ENCODE assay signal across 24 mouse cellular contexts in the genomic region with DNA sequence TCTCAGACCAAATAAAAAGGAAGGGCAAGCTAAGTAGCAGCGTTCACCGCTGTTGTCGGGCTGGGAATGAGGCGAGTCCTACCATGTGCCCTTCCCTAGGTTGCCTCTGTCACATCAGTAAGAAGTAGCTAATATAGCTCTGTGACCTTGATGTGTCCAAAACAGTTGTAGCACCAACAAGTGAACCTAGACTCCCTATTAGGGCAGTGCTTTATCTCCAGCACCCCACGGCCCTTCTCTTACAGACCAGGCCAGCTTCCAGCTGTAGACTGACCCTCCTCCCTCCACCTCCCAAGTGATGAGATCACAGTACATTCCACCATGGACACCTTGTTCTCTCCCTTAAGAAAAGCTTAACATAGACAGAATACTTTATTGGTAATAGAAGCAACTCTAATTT.
"Had no signal": no experiment of that assay in that cellular context is flagged by ENCODE, and none has a peak within 500 bp of the region (broad histone marks: within the 10 kb centered on the region; RNA-seq: fewer than 3 reads in every experiment).

No protein-coding gene starts in this region.

- DNase-seq: kidney, postnatal 25 days; layer of hippocampus, adult 9-11 months; liver, postnatal 0 days; lung, embryonic 14.5 days; right cerebral cortex, adult 18-20 months; right cerebral cortex, postnatal 14 days; right cerebral cortex, postnatal 4 days; thymus, adult 2 months; thymus, postnatal 14 days; thymus, postnatal 4 days had no signal

- H3K27me3 ChIP-seq: limb, embryonic 12.5 days; limb, embryonic 15.5 days; midbrain, embryonic 12.5 days; midbrain, embryonic 15.5 days; neural tube, embryonic 12.5 days; neural tube, embryonic 15.5 days had no signal

- H3K9me3 ChIP-seq: limb, embryonic 12.5 days; limb, embryonic 15.5 days; midbrain, embryonic 12.5 days; midbrain, embryonic 15.5 days; neural tube, embryonic 12.5 days; neural tube, embryonic 15.5 days had no signal

- ATAC-seq: liver, postnatal 0 days; lung, postnatal 0 days; midbrain, embryonic 15.5 days had no signal

- H3K4me1 ChIP-seq: limb, embryonic 12.5 days; limb, embryonic 15.5 days; midbrain, embryonic 12.5 days; midbrain, embryonic 15.5 days; neural tube, embryonic 12.5 days; neural tube, embryonic 15.5 days had no signal

- H3K4me3 ChIP-seq: layer of hippocampus, adult 2 months; left cerebral cortex, adult 2 months; limb, embryonic 12.5 days; limb, embryonic 15.5 days; midbrain, embryonic 12.5 days; midbrain, embryonic 15.5 days; neural tube, embryonic 12.5 days; neural tube, embryonic 15.5 days had no signal

- H3K9ac ChIP-seq: limb, embryonic 12.5 days; limb, embryonic 15.5 days; liver, embryonic 14.5 days; liver, postnatal 0 days; lung, embryonic 14.5 days; midbrain, embryonic 12.5 days; midbrain, embryonic 15.5 days; neural tube, embryonic 12.5 days; neural tube, embryonic 15.5 days had no signal

- H3K4me2 ChIP-seq: limb, embryonic 12.5 days; limb, embryonic 15.5 days; liver, embryonic 11.5 days; lung, embryonic 14.5 days; midbrain, embryonic 12.5 days; midbrain, embryonic 15.5 days; neural tube, embryonic 12.5 days; neural tube, embryonic 15.5 days had no signal

- H3K27ac ChIP-seq: kidney, postnatal 0 days; layer of hippocampus, adult 2 months; left cerebral cortex, adult 2 months; limb, embryonic 12.5 days; limb, embryonic 15.5 days; liver, embryonic 14.5 days; macrophage; midbrain, embryonic 12.5 days; midbrain, embryonic 15.5 days; neural tube, embryonic 12.5 days; neural tube, embryonic 15.5 days; stomach, postnatal 0 days had no signal
